Mouse (Mus musculus) adipocyte (in vitro differentiated cells): Measurements from ENCODE around the gene Ptpa.

Experiments
- DNase-seq: peaks from one replicate; pipeline ENCODE4 v3.0.0-alpha.2; 2016; ENCODE audit warnings: low spot score

The Ptpa gene

GRCm38 (mm10) chr2:30437791-30438190 lies 22.0 kb downstream of the Ptpa start:
- DNase-seq = no peak

GRCm38 (mm10) chr2:30439631-30440030 lies 23.8 kb downstream of the Ptpa start:
- no peak for DNase-seq

DNA sequence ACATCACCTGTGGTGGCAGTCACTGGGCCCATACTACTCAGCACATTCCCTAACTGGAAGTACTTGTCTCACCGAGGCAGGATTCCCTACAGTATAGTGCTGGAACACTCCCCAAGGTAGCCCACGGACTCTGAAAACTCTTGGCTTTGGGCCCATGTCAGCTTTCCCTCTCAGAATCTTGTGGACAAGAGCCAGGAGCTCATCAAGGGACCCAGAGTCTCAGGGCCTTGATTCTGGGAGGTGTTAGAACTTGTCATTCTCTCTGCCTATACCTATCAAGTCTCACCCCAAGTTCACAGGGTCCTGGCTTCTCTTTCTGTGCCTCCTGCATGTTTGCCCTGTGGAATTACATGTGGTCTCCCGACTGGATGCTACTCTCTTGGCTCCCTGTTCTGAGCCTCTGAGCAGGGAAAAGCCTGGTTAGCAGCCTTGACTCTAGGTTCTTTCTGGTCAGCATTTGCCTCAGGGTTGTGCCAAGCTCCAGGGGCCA lies 24.4 kb downstream of the Ptpa start:
- peak; percentile 67 for DNase-seq

DNA sequence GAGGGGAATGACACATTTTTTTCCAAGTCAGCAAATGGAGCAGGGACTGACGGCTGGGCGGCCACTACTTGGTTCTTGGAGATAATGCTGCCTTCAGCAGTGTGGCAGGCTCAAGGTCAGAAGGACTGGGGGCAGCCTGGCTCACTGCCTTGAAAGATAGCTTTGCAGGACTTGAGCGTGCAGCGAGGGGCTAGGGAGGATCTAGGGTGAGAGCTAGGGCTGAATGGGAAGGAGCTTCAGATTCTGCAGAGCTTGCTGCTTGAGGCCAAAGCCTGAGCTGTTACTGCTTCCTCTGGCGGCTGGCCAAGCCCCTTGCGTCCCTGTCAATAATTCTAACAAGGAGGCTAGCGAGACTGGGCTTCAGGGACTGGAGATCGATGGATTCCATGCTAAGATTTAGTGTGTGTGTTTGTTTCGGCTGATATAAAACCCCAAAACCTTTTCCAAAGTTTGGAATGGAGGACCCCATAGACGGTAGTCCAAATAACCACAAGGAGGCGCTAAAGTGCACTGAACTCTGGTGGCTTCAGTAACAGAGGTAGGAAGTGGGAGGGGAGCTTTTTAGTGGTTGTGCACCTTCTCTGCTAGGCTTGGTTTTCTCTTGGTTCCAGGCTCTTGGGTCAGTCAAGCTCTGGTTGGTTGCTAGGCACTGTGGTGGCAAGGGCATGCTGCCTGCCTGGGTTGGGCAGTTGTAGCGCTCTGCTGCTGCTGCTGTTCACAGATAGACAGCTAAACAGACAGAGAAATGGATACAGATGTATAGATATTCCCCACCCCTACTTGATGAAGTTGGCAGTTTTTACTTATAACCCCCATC lies 25.1 kb downstream of the Ptpa start:
- DNase-seq = peak; percentile 87

GRCm38 (mm10) chr2:30441518-30442497 lies 26.0 kb downstream of the Ptpa start:
- DNase-seq = peak; percentile 99

DNA sequence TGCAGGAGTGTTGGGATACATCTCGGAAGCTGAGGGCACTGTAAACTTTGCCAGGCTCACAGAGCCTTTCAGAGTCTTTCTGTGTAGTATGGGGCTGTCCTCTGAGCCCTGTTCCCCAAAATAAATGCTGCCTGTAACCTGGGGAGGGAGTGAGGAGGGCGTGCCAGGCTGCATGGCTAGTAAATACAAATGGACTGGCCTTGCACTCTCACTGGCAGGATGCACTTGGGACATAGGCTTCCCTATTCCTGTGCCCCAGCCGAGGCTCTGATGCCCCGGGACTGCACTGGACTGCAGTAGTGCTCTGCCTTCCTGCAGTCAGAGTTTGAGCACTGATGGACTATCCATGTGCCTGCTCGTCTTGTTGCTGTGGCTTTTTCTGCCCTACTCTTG lies 26.7 kb downstream of the Ptpa start:
- no peak for DNase-seq

DNA sequence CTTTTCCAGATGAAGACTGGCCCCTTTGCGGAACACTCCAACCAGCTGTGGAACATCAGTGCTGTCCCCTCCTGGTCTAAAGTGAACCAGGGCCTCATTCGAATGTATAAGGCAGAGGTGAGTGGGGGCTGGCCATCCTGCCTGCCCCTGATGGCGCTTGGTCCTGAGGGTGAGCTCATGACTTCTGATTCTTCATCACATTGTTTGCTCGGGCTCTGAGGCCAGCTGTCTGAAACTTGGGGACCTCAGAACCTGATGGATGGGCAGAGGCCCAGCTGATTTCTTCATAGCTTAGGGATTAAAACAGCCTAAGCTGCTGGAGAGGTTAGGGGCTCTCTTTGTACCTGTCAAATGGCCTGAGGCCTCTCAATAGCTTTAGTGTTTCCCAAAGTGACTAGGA lies 27.4 kb downstream of the Ptpa start:
- DNase-seq = no peak

DNA sequence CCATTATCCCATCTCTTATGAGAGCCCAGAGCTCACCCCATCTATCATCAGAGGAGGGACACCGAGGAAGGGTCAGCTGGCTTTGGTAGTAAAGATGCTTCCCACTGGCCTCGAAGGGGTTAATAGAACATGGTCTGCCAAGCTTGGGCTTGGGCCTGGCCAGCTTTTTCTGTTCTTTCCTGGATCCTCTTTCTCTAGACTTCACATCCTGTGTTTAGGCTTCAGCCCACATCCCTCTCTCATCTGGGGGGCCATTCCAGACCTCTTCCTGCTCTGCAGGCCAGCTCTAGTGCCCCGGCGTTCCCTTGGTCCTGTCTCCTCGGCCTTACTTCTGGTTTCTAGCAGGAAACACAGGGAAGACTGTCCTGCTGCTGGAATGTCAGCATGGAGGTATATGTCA lies 28.2 kb downstream of the Ptpa start:
- no peak for DNase-seq

DNA sequence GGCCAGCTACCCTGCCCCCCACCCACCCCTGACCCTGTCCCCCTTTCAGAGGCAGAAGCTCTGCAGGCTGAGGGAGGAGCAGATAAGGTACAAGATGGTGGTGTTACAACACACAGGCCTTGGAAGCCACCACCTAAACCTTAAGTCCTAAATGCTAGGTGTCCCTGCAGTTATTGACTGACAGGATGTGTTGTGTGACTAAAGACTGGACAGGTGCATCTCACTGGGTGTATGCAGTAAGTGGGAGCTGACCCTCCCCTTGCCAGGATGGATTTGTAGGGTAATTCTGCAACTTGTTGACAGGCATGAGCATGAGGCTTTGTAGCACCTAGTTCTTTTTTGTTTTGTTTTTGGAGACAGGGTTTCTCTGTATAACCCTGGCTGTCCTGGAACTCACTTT lies 28.6 kb downstream of the Ptpa start:
- no peak for DNase-seq

GRCm38 (mm10) chr2:30445312-30445711 lies 29.5 kb downstream of the Ptpa start:
- DNase-seq = peak; percentile 61

- no peak for DNase-seq
Observed at GRCm38 (mm10) chr2:30446891-30447826, 31.3 kb downstream of the Ptpa start.

GRCm38 (mm10) chr2:30448371-30448770 lies 32.5 kb downstream of the Ptpa start:
- DNase-seq = no peak

DNA sequence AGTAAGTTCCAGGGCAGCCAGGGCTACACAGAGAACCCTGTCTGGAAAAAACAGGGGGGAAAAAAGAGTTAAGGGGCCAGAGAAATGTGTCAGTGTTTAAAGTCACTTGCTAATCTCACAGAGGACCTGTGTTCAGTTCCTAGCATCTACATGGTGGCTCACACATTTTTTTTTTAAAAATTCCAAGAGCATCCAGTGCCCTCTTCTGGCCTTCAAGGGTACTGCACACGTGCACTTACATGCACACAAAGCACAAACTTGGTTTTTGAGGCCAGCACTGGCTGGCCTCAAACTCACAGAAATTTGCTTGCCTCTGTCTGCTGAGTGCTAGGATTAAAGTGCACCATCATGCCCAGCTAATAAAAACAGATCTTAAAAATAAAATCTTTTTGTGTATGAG lies 34.7 kb downstream of the Ptpa start:
- DNase-seq = no peak

- no peak for DNase-seq
Observed at GRCm38 (mm10) chr2:30451525-30451924, 35.7 kb downstream of the Ptpa start.

- DNase-seq = no peak
Observed at GRCm38 (mm10) chr2:30453570-30453969, 37.7 kb downstream of the Ptpa start.

- DNase-seq = no peak
Observed at GRCm38 (mm10) chr2:30454587-30454986, 38.7 kb downstream of the Ptpa start.

GRCm38 (mm10) chr2:30456104-30456980 lies 40.5 kb downstream of the Ptpa start:
- DNase-seq = no peak

- no peak for DNase-seq
Observed at GRCm38 (mm10) chr2:30458349-30458748, 42.5 kb downstream of the Ptpa start.

- no peak for DNase-seq
Observed at GRCm38 (mm10) chr2:30459241-30459640, 43.4 kb downstream of the Ptpa start.

DNA sequence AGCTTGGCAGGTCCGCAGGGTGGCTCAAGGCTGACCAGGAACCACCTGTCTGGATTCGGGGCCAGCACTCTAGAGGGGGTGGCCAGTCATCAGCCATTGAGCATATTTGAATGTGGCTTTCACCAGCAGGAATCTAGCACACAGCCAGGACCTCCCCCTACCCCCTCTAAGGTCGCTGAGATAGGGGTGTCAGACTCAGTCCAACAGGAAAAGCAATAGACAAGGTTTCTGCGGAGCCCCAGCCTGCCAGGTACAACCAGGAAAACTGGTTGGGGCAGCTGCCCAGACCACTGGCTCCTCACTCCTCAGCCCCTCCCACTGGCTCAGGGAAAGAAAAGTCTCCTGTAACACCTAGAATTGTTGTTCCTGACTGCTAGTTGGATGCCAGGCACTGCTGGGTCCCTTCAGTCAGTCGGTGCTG lies 47.5 kb downstream of the Ptpa start:
- no peak for DNase-seq

GRCm38 (mm10) chr2:30463904-30464330 lies 48.1 kb downstream of the Ptpa start:
- peak; percentile 74 for DNase-seq
